Mouse (Mus musculus) left cerebral cortex, adult 11 months (tissue): ENCODE measurements around the gene Dera.
"Not testable (repeated sequence)": the region's sequence is repeated elsewhere in the genome, so short reads cannot be mapped to it uniquely, and the experiment has no call there.

Source experiments
- DNase-seq: peaks from one replicate; pipeline ENCODE4 v3.0.0; 2022; ENCODE audit warnings: low spot score

The Dera gene

DNA sequence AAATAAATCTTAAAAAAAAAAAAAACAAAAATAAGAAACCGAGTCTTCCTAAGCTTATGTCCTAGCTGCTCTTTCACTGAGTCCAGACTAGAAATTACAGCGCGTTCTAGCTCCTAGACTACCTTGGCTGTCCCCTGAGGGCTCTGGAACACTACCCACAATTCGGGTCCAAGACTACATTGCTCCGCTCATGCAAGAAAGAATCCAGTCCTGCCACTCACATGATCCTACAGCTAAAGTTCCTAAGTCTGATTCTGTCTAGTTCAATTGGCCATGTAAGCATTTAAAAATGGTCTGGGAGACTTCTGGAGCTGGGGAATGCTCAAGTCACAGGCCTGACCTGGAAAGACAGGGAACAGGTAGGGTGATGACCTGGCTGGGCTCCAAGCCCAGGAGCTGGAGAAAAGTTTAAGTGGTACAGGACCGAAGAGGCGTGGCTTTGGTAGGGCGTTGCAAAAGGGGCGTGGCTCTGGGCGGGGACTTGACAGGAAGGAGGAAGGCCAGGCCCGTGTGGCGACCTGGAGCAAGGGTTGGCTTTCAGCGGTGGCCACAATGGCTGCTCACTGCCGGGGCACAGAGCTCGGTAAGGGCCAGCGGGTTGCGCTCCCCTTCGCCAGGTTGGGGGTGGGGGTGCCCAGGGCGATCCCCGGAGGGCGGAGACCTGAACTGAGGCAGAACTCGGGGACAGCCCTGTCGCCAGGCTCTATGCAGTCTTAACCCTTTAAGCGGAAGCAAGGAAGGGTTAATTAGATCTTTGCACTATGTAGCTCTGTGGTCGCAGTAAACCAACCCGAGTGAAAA lies at the start of gene Dera:
TSS of gene Dera (plus strand) at position 491 of the 801 bp plus-strand sequence.
- no peak for DNase-seq

DNA sequence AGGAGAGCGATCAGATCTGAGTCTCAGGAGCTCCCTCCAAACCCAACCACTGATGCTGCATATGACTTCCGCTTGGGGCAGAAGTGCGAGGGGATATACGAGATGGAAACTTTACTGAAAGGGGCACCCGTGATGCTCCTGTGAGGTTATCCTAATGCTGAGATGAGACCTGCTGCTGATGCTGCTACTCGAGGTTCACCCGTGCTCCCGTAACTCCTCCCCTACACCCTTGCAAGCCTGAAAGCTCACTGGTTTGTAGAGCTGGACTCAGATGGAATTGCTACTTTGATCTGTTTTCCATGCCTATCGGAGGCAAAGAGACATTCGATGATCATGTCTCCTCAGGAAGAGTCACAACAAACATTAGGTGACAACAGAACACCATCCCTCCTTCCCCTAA lies 48.1 kb upstream of the Dera start:
- no peak for DNase-seq

DNA sequence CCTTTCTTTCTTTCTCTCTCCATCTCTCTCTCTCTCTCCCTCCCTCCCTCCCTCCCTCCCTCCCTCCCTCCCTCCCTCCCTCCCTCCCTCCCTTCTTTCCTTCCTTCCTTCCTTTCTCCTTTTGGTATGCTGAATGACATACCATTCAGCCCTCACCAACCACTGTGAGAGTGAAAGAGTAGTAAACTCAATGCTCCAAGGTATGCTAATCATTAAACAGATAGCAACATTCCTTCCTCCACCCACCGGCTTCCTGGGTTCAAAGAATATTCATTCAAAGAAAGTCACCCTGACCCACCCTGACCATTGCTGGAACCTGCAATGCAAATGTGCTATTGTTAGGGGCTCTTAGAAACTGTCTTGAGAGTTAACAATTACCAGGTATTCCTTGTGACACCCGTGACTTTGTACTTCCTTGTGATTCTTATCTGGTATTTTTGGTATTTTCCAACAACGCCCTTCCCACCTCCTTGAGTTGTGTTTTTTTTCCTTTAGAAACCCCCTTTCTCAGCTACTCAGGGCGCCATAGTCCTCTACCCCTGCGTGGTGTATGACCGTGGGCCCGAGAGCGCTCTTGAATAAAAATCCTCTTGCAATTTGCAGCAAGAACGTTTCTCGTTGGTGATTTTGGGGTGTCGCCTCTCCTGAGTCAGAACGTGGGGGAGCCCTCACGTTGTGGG lies 45.5 kb upstream of the Dera start:
- DNase-seq = not testable (repeated sequence)

DNA sequence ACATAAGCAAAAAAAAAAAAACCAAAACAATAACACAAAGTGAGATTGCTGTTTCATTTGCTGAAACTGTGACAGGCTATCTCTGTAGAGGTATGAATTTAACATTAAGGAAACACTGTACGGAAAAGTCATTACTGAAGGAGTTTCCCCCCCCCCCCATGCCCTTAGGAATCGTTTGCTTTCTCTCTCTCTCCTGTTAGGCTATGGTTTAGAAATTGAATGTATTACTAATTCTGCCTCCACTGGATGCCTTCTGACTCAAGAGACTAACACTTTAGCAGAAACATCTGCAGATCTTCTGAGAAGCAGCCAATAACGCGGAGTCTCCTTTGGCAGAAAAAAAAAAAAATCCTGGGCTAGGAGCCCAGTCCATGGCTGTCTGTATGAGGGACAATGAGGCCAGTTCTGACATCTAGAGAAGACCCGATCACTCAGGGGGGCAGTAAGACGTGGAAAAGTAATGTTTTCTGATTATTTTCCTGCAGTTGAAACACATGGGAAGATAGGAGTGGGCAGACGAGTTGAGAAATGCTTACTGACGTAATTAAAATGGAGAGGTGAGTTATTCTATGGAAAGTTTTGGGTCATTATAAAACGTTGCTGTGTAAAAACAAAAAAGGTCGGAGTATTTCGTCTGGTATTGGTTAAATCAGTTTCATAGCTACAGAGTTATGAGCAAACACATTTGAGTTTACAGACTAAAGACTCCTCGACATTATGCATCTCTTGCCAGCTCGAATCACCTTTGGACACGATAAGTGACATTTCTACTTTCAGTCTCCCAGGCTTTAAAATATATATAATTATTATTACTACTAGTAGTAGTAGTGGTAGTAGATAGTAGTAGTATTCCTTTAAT lies 43.9 kb upstream of the Dera start:
- DNase-seq = no peak

DNA sequence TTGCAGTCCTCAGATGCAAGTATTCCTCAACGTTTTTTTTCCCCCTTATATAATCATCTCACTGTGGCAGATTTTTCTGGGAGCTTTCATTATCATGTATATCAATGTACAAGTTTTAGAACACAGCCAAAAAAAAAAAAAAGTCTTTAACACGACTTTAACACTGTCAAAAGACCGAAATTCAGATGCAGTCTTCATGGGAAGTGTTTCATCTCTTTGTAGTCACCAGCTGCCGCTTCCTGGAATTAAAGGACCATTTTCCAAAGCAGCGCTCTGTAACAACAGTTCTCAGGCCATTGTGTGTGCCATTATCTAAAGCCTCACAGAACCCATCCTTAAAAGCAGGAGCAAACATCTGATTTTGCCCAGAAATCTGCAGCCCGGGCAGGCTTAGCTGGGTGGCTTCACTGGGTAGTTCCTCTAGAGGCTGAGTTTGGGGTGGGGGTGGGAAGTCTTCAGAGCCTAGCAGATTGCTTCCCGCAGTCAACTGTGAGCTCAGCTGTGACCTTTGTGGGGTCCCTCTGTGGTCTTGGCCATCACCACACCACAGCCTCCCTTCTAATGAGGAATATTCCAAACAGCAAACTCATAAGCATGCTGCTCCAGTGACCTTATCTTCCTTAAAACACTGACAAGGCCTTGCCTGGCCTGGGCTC lies 41.6 kb upstream of the Dera start:
- DNase-seq = no peak

DNA sequence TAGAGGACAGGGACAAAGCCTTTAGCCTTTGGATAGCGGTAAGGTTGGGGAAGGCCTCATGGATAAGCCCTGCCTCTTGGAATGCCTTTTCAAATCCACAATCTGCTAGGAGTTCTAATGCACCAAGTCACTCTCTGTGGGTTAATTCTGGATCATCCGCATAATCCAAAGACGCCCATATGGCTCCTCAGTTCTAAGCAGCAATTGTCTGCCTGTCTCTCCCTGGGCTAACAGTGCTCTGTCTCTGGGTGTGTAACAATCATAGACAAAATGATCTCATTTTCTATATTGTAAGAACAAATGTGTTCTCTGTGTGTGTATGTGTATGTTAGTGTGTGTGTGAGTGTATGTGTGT lies 41.1 kb upstream of the Dera start:
- DNase-seq = no peak

DNA sequence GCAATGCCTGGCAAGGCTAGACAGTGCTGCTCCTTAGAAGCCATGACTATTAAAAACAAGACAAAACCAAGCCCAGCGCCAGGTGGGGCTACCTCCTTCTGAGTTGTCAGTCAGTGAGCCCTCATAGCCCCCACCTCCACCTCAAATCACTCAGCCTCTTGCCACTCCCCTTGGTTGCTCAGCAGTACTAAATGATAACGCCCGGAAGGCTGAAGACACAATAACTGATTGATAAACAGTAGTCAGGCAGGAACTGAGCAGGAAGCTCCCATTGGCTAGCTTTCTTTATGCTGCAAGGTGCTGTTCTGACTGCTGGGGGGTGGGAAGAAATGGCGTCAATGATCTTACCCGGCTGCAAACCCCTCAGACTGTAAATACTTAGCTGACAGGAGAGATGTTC lies 37.5 kb upstream of the Dera start:
- DNase-seq = no peak

DNA sequence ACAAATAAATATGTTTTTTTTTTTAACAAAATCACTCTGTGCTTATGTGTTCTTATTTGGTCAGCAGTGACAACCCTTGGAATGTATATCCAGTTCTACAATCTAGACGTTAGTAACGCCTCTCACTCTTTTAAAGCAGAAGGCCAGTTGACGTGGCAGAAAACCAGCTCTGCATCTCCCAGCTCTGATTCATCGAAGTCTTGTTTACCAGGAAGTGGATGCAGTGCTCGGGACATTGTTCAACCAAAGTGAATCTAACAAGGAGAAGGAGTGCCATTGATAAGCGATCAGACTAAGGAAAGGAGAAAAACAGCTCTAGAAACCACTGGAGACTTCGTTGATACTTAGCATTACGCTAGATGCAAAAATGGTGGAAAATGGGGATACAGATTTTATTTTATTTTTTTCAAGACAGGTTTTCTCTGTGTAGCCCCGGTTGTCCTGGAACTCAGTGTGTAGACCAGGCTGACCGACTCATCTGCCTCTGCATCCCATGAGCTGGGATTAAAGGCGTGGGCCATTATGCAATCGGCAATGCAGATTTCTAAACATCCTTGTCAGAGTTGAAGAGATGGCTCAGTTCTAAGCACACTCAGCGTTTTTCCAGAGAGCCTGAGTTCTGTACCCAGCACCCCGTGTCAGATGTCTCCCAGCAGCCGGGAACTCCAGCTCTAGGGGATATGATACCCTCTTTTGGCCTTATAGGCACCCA lies 32.0 kb upstream of the Dera start:
- DNase-seq = no peak

DNA sequence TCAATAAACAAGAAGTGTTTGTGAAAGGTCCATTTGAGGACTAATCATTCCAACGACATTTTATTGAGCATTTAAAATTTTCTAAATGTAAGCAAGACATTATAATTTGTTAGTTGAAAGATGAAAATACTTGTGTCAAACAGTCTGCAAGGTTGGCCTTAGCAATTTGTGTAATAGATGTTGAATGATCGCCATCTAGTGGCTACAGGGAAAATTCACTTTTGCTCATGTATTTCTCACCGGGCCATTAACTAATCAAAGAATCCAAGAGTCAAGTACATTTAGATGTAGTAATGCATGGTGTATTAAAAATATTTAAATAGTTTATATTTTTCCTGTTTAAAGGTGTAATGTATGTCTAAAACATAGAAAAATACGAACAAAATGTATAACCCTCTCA lies 30.4 kb upstream of the Dera start:
- DNase-seq = peak; percentile 46

DNA sequence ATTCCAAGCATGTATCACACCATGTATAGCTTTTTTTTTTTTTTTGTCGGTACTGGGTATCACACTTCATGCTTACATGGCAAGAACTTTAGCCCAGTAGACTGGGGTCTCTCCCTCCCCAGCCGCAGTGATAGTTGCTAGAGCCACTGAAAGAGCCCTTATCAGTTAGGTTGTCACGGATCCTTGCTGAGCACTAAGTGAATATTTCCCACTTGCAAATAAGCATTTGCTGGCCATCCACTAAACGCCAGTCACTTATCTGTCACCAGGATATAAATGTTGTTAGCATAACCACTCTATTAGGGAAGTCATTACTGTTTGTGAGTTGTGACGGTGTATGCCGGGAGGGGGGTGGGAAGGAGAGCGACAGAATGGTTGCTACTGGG lies 19.9 kb upstream of the Dera start:
- no peak for DNase-seq

DNA sequence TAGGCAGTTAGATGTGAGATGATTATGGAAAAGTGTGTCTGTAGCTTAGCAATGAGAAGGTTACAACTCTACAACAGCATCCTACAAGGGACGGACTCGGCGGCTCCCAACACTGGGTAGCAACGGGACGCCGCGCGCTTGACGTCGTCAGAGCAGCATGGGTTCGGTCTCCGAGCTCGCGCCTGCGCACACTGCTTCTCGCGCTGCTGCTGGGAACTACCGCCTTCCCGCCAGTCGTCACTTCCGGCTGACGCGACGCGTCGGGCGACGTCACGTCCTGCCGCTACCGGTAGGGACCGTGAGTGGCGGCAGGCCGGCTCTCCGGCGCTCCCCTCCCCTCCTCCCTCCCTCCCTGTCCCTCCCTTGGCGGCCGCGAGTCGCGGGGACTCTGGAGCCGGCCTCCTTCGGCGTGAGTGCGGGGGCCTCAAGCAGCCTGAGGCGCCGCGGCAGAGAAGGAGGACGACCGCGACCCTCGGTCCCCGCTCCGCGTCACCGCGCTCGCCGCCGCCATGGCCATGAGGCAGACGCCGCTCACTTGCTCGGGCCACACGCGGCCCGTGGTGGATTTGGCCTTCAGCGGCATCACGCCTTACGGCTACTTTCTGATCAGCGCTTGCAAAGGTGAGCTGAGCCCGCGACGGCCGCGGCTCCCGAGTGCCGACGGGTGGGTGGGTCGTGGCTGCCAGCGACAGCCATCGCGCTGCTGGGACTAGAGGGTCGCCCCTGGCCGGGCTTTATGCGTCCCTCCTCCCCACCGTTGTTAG lies 19.3 kb upstream of the Dera start, which contains the start of gene Strap:
TSS of gene Strap (plus strand) at position 233 of the 764 bp plus-strand sequence.
- peak; percentile 92 for DNase-seq

DNA sequence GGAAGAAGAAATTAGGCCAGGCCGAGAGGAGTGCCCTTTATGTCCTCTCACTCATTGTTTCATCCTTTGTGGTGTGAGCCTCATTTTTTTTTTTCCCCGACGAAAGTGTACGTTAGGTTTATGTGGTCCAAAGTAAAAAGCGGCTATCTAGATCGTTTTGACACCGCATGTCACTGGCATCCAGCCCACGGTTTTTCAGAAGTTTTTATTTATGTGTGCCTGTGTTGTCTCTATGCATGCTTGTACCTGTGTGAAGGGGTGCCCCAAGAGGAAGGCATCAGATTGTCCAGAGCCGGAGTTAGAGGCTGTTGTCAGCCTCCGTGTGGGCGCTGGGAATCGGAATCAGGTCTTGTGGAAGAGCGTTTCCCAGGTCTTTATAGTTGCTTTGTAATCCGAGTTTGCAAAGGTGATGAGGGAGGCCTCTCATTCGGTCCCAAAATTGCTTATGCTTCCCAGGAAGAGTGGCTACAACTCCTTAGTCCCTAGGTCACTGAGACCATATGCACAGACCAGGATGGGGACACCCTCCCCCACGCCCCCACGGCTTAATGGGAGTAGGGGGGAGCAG lies 18.6 kb upstream of the Dera start:
- DNase-seq = no peak

DNA sequence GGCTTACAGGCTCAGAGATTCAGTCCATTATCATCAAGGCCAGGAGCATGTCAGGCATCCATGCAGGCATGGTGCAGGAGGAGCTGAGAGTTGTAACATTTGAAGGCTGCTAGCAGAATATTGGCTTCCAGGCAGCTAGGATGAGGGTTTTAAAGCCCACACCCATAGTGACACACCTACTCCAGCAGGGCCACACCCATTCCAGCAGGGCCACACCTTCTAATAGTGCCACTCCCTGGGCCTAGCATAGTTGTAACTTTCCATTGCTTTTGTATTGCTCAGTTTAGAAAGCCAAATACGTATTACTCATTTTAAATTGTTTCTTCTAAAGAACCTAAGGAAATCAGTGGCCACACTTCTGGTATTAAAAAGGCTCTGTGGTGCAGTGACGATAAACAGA lies 13.4 kb upstream of the Dera start:
- no peak for DNase-seq

DNA sequence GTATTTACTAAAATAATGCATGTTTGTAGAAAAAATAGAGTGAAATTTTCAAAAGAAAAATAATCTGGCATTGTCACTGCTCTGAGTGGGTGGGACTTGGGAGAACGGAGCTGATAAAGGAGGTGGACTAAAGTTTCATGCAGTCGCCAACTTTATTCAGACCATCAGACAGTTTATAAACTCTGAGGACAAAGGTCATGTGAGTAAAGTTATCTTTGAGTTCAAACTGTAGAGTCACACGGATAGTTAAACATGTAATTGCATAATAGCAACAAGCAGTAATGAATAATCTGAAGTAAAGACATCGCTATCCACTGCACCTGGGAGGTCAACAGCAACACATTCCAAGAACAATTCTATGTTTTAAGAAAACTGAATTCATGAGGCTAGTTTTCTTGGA lies 9.6 kb upstream of the Dera start:
- DNase-seq = no peak

DNA sequence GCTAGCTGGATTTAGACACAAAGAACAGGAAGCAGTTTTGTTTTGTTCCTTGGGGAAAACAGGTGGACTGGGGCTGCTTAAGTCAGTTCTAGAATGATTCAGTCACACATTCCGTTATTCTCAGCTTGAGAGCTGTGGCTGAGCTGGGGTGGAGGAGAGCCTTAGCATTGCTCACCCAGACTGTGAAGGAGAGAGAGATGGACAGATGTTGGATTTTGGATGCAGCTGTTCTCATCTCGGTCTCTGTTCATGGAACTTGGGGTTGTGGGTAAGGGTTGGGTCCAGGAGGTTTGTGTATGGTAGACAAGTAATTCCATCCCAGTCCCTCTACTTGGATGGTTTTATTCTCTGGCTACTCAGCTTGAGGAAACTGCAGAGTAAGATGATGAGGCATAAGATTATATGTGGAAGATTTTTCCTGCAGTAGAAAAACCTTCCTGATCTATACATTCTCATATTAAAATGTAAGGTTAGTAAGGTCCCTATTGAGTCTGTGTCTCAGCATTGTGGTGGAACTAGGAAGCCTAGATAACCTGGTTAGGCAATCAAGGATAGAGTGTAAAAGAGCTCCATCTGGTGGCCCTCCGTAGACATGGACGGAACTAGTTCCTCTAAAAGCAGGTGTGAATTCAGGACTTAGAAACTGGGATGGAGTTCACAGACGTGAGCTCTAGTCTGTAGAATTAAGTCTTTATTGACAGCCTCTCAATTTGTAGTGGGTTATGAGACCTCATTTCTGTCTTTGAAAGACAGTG lies 7.0 kb upstream of the Dera start:
- no peak for DNase-seq

DNA sequence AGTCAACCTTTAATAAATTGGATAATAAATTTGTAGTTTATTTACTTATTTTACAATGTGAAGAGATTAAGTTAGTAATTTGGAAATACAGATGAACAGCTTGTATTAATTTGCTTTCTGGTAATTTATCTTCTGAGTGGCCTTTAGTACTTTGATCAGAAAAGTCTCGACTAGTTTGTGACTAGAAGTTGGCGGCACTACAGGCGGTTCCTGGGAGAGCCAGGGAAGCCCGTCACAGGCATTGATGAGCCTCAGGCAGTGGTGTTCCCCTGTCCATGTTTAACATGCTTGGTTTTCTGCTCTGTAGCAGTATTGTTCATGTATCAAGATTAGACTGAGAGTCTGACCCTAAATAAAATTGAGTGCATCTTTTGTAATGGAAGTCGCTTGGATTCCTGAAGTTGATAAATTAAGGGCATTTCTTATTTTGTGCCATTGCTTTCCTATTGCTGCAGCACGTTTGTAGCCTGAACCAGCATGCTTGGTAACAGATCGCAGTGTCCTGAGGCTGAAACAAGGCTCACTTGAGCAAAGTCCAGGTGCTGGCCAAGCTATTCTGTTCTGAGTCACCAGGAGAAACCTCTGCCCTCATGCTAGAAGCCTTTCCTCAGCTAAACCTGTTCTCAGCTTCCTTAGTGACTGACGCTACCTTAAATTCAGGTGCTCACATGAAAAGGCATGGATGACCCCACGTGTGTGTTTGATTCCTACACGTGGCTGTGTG lies 2.6 kb upstream of the Dera start:
- no peak for DNase-seq

DNA sequence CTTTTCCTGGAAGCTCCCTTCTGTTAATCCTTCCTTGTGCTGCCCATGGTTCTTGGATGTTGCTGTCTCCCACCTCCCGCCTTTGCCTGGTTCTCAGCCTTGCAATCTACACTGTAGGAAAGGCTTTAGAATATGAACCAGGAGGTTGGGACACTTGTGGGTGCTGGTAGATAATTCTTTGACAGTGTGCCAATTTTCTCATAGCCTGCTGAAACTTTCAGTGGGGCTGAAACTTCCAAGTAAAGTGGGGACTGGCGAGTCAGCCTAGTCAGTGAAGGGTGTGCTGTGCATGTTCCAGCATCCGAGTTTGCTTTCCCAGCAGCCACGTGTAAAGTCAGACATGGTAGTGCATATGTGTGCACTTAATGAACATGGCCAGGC lies 2.1 kb upstream of the Dera start:
- DNase-seq = no peak

DNA sequence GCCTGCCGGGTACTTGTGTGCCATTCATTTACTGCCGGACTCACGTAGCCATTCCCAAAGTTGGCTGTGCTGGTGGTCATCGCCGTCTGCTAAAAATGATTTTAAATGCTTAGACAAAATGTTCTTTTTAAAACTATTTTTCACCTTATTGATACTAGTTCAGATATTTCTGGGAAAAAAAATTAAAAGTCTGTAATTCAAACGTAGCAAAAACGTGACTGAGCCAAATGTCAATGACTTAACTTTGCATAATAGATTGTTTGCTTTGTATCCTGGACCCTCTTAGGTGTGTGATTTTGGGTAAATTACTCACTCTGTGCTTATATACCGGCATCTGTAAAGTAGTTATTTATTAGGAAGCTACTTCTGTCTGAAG lies 499 bp downstream of the Dera start:
- no peak for DNase-seq

DNA sequence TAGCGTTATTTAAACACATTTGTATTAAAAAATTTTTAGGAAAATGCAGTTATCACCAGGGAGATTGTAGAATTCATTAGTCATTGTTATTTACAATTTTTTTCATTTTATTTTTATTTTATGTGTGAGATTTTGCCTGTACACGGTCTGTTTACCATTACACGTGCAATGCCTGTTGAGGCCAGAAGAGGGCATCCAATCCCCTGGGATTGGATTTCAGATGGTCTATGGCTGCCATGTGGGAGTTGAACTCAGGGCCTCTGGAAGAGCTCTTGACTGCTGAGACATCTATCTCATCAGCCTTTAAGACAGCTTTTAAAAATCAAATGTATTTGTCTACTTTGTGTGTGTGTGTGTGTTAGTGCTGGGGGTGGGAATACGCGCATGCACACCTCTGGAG lies 2.0 kb downstream of the Dera start:
- no peak for DNase-seq
